Mouse (Mus musculus) testis, adult 2 months (tissue): ENCODE measurements at regions not wholly inside any gene's neighbourhood (a gene's known extent, or its start where the extent isn't known, plus 50 kb on each side); places are given as distances from the start of the nearest gene placed in this dataset.
A peak's percentile ranks its signal among the peaks of the same experiment; 100 is the strongest.

ENCODE experiments used
- CTCF ChIP-seq: fragments of 200-500 bp; IDR thresholded peaks from 2 replicates; pipeline ENCODE4 v1.5.1; 2012; ENCODE audit warnings: low read depth, mild to moderate bottlenecking, inconsistent platforms, low read length, moderate library complexity; ENCODE audit not compliant: control insufficient read depth, insufficient read depth, insufficient replicate concordance
- POLR2A ChIP-seq: fragments of 200-500 bp; IDR thresholded peaks from 2 replicates; pipeline ENCODE4 v1.6.1; 2012; ENCODE audit warnings: low read depth, mild to moderate bottlenecking, inconsistent platforms, low read length, moderate library complexity; ENCODE audit not compliant: control insufficient read depth

DNA sequence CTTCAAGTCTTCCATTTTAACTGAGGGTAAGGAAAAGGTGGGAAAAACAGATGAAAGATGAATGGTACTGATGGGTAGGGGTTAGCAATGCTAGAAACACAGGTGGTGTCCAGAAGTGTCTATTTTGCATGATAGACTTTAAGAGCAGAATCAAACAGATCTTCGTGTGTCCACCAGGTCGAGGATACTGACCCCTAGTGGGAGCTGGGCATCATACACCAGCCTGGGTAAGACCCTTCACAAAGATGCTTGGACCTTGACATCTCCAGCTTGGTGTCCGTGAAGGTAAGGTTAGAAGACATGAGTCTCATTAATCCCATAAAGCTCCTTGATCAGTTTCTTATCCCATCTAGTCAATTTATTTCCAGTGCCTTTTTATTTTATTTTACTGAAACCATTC, 132.9 kb upstream of the Fstl4 start:
- TF ChIP-seq CTCF = peak; percentile 20; the same call in 1 of the 2 replicates
- no peak for TF ChIP-seq POLR2A
